Mouse (Mus musculus): ENCODE results near the gene 4930550C14Rik. TPM values are rescaled to one million over a fixed set of nuclear protein-coding genes. Genes with fewer than 3 reads are reported as not detected.

4930550C14Rik gene
- total RNA-seq (2012; rRNA removed) (0.30 and 0.38 TPM in 2 replicates), total RNA-seq (2014; rRNA removed) (1.3 and 1.7 TPM in 2 replicates), polyA plus RNA-seq (2012; ENCODE audit: insufficient read length, low read depth) (0.97 and 1.5 TPM in 2 replicates)

GRCm38 (mm10) chr9:53402291-53402711 is at the start of gene 4930550C14Rik:
Gene 4930550C14Rik, plus strand, starts transcription at chr9:53402325.
- Histone ChIP-seq H3K36me3 (replicated peaks in 1 of 2; ENCODE audit: control insufficient read depth in 1 of 2, insufficient read depth in 1 of 2, low read length in 1 of 2) (no peaks in the 10 kb centered on the region), H3K79me2 (replicated peaks; ENCODE audit: control insufficient read depth, extremely low read depth, insufficient read depth, poor library complexity, severe bottlenecking) (no peaks in the 10 kb centered on the region), H3K9ac (ENCODE audit: insufficient read depth, low read depth) (no peak within 1 kb of the TSS), H3K4me3 (replicated peaks in 1 of 3; ENCODE audit: low read depth in 2 of 3, low read length in 2 of 3, poor library complexity in 1 of 3) (no peak within 1 kb of the TSS), H3K9me3 (replicated peaks; ENCODE audit: low read length) (no peaks in the 10 kb centered on the region), H3K27me3 (replicated peaks) (no peaks in the 10 kb centered on the region), H3K4me1 (ENCODE audit: control insufficient read depth in 1 of 2, insufficient read depth in 2 of 2) (peaks cover 7 to 26% of the 10 kb centered on the region in 2 experiments; a peak in 3 of 4 replicates), H3K27ac (ENCODE audit: insufficient read depth, low read depth) (no peak within 1 kb of the TSS), H3K4me2 (ENCODE audit: insufficient read depth, low read depth, poor library complexity, severe bottlenecking) (no peak within 1 kb of the TSS; the same call in 1 of the 2 replicates)
- TF ChIP-seq EP300 (IDR thresholded peaks at IDR 0.05; ENCODE audit: low read length) (no peak), PAX5 (IDR thresholded peaks at IDR 0.05; ENCODE audit: low read length) (no peak), HCFC1 (IDR thresholded peaks at IDR 0.05; ENCODE audit: low read depth, low read length) (no peak), MYC (IDR thresholded peaks at IDR 0.05; ENCODE audit: low read depth, low read length) (no peak), NELFE (IDR thresholded peaks at IDR 0.05; ENCODE audit: low read depth, low read length) (no peak), KAT2A (IDR thresholded peaks at IDR 0.05; ENCODE audit: insufficient replicate concordance, low read length) (no peak), CHD1 (IDR thresholded peaks at IDR 0.05; ENCODE audit: low read depth, low read length) (no peak), NRF1 (IDR thresholded peaks at IDR 0.05; ENCODE audit: low read depth, low read length) (no peak), ETS1 (conservative IDR thresholded peaks at IDR 0.05; ENCODE audit: low read depth, low read length) (no peak)
- dilution Hi-C loops (cut with MboI; ENCODE audit: extremely low pct_ligation_motif_present, extremely low pct_unique_long_range_greater_than_20kb, low sequenced_read_pairs) = no loop called here
- in situ Hi-C loops (cut with MboI; ENCODE audit: low pct_ligation_motif_present, low pct_unique_long_range_greater_than_20kb, low sequenced_read_pairs) = no loop called here
- DNase-seq (ENCODE audit: extremely low read depth) = no peak

DNA sequence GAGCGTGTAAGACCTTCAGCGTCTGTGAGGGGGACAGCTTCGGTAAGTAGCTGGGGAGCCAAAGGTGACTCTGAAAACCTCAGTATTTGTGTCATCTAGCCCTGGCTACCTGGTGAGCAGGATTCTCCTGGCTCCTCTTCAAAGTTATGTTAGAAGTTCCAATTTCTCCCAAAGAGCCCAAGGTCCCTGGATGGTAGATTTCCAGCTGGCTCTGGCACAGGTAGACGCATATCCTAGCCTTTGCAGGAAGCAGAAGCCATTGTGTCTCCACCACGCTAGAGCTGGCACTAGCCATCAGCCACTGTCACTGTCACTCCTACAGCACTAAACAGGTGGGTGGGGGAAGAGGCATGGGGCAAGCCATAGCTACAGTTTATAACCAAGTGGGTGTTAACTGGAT is 49.0 kb upstream of the 4930550C14Rik start:
- no peak overlapping the region for H3K27ac ChIP-seq (ENCODE audit: insufficient read depth, low read depth)
- no peak for DNase-seq (ENCODE audit: extremely low read depth)
- H3K4me3 ChIP-seq (replicated peaks in 1 of 3; ENCODE audit: low read depth in 2 of 3, low read length in 2 of 3, poor library complexity in 1 of 3) = no peak overlapping the region
- H3K9ac ChIP-seq (ENCODE audit: insufficient read depth, low read depth) = no peak overlapping the region
- no peaks in the 10 kb centered on the region for H3K36me3 ChIP-seq (replicated peaks in 1 of 2; ENCODE audit: control insufficient read depth in 1 of 2, insufficient read depth in 1 of 2, low read length in 1 of 2)
- in situ Hi-C loops (cut with MboI; ENCODE audit: low pct_ligation_motif_present, low pct_unique_long_range_greater_than_20kb, low sequenced_read_pairs) = no loop called here
- no peaks in the 10 kb centered on the region for H3K79me2 ChIP-seq (replicated peaks; ENCODE audit: control insufficient read depth, extremely low read depth, insufficient read depth, poor library complexity, severe bottlenecking)
- no peaks in the 10 kb centered on the region for H3K4me1 ChIP-seq (ENCODE audit: control insufficient read depth in 1 of 2, insufficient read depth in 2 of 2)
- H3K27me3 ChIP-seq (replicated peaks) = no peaks in the 10 kb centered on the region
- dilution Hi-C loops (cut with MboI; ENCODE audit: extremely low pct_ligation_motif_present, extremely low pct_unique_long_range_greater_than_20kb, low sequenced_read_pairs) = no loop called here
- H3K4me2 ChIP-seq (ENCODE audit: insufficient read depth, low read depth, poor library complexity, severe bottlenecking) = no peak overlapping the region
- TF ChIP-seq USF2 (conservative IDR thresholded peaks at IDR 0.05; ENCODE audit: low read depth, low read length) = no peak
- TF ChIP-seq ETS1 (conservative IDR thresholded peaks at IDR 0.05; ENCODE audit: low read depth, low read length) = no peak
- no peak for TF ChIP-seq ELF1 (IDR thresholded peaks at IDR 0.05; ENCODE audit: low read depth, low read length)
- no peak for TF ChIP-seq MAZ (IDR thresholded peaks at IDR 0.05; ENCODE audit: low read depth, low read length)
- TF ChIP-seq MXI1 (IDR thresholded peaks at IDR 0.05; ENCODE audit: low read depth, low read length) = no peak
- no peaks in the 10 kb centered on the region for H3K9me3 ChIP-seq (replicated peaks; ENCODE audit: low read length)

All from CH12.LX (cell line).